Mouse (Mus musculus) brown adipose tissue, adult 24 weeks (tissue): ENCODE measurements around the gene Sarm1. TPM values are rescaled to one million over a fixed set of nuclear protein-coding genes. Genes with fewer than 3 reads are reported as not detected.

Experiments
- H3K27ac ChIP-seq: fragments of 200-500 bp; replicated peaks from 2 replicates; pipeline ENCODE4 v1.5.1; 2012; ENCODE audit warnings: low read depth, mild to moderate bottlenecking, low read length
- H3K4me1 ChIP-seq: fragments of 200-500 bp; 2 replicates; pipeline ENCODE4 v1.6.1; 2012; ENCODE audit warnings: low read length, mixed read lengths; ENCODE audit not compliant: control insufficient read depth, insufficient read depth, insufficient read length
- H3K4me3 ChIP-seq: fragments of 200-500 bp; 2 replicates; pipeline ENCODE4 v1.5.1; 2012; ENCODE audit warnings: low read depth, mild to moderate bottlenecking, low read length, moderate library complexity; ENCODE audit not compliant: insufficient read depth
- polyA plus RNA-seq: library from polyadenylated mRNA; stranded (reverse); fragments of >200 nt; gene quantifications from 2 replicates; pipeline ENCODE4 v1.2.4, GENCODE M21; 2012; ENCODE audit not compliant: missing spikeins, insufficient read depth, insufficient read length

Gene Sarm1
- polyA plus RNA-seq, 1 experiment, result not detected

GRCm38 (mm10) chr11:78522481-78522997 is 25.0 kb upstream of the Sarm1 start:
- H3K4me1 ChIP-seq, result no peaks in the 10 kb centered on the region
- H3K4me3 ChIP-seq, result no peak overlapping the region
- H3K27ac ChIP-seq, result peak overlapping the region; percentile 7

GRCm38 (mm10) chr11:78521880-78522279 is 24.3 kb upstream of the Sarm1 start:
- Histone ChIP-seq H3K4me1 (no peaks in the 10 kb centered on the region), H3K4me3 (no peak overlapping the region), H3K27ac (no peak overlapping the region)

GRCm38 (mm10) chr11:78518931-78519330 is 21.4 kb upstream of the Sarm1 start:
- H3K4me1 ChIP-seq, result no peaks in the 10 kb centered on the region
- no peak overlapping the region for H3K4me3 ChIP-seq
- H3K27ac ChIP-seq, result no peak overlapping the region

- no peak overlapping the region for H3K27ac ChIP-seq
- H3K4me3 ChIP-seq, result no peak overlapping the region
- no peaks in the 10 kb centered on the region for H3K4me1 ChIP-seq
These were observed 18.2 kb upstream of the Sarm1 start for GRCm38 (mm10) chr11:78515549-78516325.

GRCm38 (mm10) chr11:78513106-78513790 is 15.7 kb upstream of the Sarm1 start:
- Histone ChIP-seq H3K4me1 (no peaks in the 10 kb centered on the region), H3K4me3 (no peak overlapping the region; the same call in 1 of the 2 replicates), H3K27ac (no peak overlapping the region)

- Histone ChIP-seq H3K4me1 (no peaks in the 10 kb centered on the region), H3K27ac (peak within 1 kb of the TSS; percentile 86), H3K4me3 (peak within 1 kb of the TSS; percentile 99)
These were observed 14.7 kb upstream of the Sarm1 start, which contains the start of the genes Tmem199 and Poldip2 for GRCm38 (mm10) chr11:78512025-78512957. Tmem199 (minus strand) TSS chr11:78512172. Poldip2 (plus strand) TSS chr11:78512193.

- Histone ChIP-seq H3K27ac (no peak overlapping the region), H3K4me1 (no peaks in the 10 kb centered on the region), H3K4me3 (no peak overlapping the region)
These were observed 11.6 kb upstream of the Sarm1 start for GRCm38 (mm10) chr11:78509148-78509547.

- no peaks in the 10 kb centered on the region for H3K4me1 ChIP-seq
- H3K4me3 ChIP-seq, result no peak overlapping the region
- no peak overlapping the region for H3K27ac ChIP-seq
These were observed 7.9 kb upstream of the Sarm1 start for GRCm38 (mm10) chr11:78505430-78505829.

GRCm38 (mm10) chr11:78502909-78503650 is 5.5 kb upstream of the Sarm1 start, which contains the start of gene Sebox:
Sebox (plus strand) TSS chr11:78503447.
- H3K4me3 ChIP-seq, result no peak within 1 kb of the TSS
- H3K4me1 ChIP-seq, result no peaks in the 10 kb centered on the region
- H3K27ac ChIP-seq, result no peak within 1 kb of the TSS

- Histone ChIP-seq H3K4me1 (no peaks in the 10 kb centered on the region), H3K4me3 (no peak overlapping the region), H3K27ac (no peak overlapping the region)
These were observed 4.0 kb upstream of the Sarm1 start for GRCm38 (mm10) chr11:78501529-78501928.

GRCm38 (mm10) chr11:78500623-78501202 is 3.2 kb upstream of the Sarm1 start:
- H3K27ac ChIP-seq, result no peak overlapping the region
- H3K4me3 ChIP-seq, result no peak overlapping the region
- H3K4me1 ChIP-seq, result no peaks in the 10 kb centered on the region

- Histone ChIP-seq H3K27ac (no peak overlapping the region), H3K4me3 (peak overlapping the region; percentile 32), H3K4me1 (no peaks in the 10 kb centered on the region)
These were observed 2.0 kb upstream of the Sarm1 start for GRCm38 (mm10) chr11:78499543-78499942.

GRCm38 (mm10) chr11:78499004-78499403 is 1.4 kb upstream of the Sarm1 start, which contains the start of gene Vtn:
Vtn (plus strand) TSS chr11:78499091.
- H3K27ac ChIP-seq, result peak within 1 kb of the TSS; percentile 35; the same call in 1 of the 2 replicates
- H3K4me1 ChIP-seq, result no peaks in the 10 kb centered on the region
- H3K4me3 ChIP-seq, result peak within 1 kb of the TSS; percentile 61

GRCm38 (mm10) chr11:78497071-78497541 is 448 bp downstream of the Sarm1 start:
- no peak overlapping the region for H3K27ac ChIP-seq

More at GRCm38 (mm10) chr11:78497071-78497541, 448 bp downstream of the Sarm1 start:
- Histone ChIP-seq H3K4me3 (peak overlapping the region; percentile 44), H3K4me1 (no peaks in the 10 kb centered on the region)
